Mouse (Mus musculus) stomach, postnatal 0 days (tissue): ENCODE measurements at regions not wholly inside any gene's neighbourhood (a gene's known extent, or its start where the extent isn't known, plus 50 kb on each side); places are given as distances from the start of the nearest gene placed in this dataset.

Experiments used
- CTCF ChIP-seq: IDR thresholded peaks from 2 replicates; pipeline ENCODE4 v1.5.1; 2016; ENCODE audit warnings: antibody characterized with exemption, low read depth, mild to moderate bottlenecking, moderate library complexity
- EP300 ChIP-seq: optimal IDR thresholded peaks from 2 replicates; pipeline ENCODE3; 2016; ENCODE audit warnings: antibody characterized with exemption

DNA sequence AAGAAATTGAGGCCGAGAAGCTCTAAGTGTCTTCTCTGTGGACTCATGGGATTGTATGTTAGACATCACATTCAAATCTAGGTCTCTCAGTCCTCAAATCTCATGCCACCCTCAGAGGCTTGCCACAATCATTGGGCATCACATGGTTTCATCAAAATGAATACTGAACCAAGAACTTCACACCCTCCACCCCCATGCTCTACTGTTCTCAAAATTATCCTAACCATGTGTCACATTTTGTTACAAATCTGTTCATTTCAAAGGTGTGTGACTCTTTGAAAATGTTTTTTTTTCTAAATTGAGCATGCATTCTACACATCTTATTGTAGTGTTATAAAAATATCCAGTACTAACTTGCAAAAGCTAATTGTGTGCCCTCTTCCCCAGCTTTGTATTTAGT lies 275.9 kb downstream of the Galc start:
- no peak for TF ChIP-seq CTCF
- TF ChIP-seq EP300: no peak
